Mouse (Mus musculus): ENCODE measurements around the gene Bcl11b. TPM values are rescaled to one million over a fixed set of nuclear protein-coding genes. Genes with fewer than 3 reads are reported as not detected.

Bcl11b gene
- total RNA-seq, 1 experiment from 2014 or later, result 0.15 TPM

- no peak for ATAC-seq (replicated peaks in 1 of 2; ENCODE audit: insufficient read depth in 1 of 2, low FRiP score in 2 of 2, low TSS enrichment in 1 of 2, low read depth in 1 of 2, poor library complexity in 2 of 2, severe bottlenecking in 2 of 2)
Observed at GRCm38 (mm10) chr12:107927961-107928431, 75.4 kb downstream of the Bcl11b start.

- no peak for ATAC-seq (replicated peaks in 1 of 2; ENCODE audit: insufficient read depth in 1 of 2, low FRiP score in 2 of 2, low TSS enrichment in 1 of 2, low read depth in 1 of 2, poor library complexity in 2 of 2, severe bottlenecking in 2 of 2)
Observed at GRCm38 (mm10) chr12:107926074-107926855, 77.1 kb downstream of the Bcl11b start.

- ATAC-seq (replicated peaks in 1 of 2; ENCODE audit: insufficient read depth in 1 of 2, low FRiP score in 2 of 2, low TSS enrichment in 1 of 2, low read depth in 1 of 2, poor library complexity in 2 of 2, severe bottlenecking in 2 of 2), result no peak
Observed at GRCm38 (mm10) chr12:107924696-107925095, 78.7 kb downstream of the Bcl11b start.

- no peak for ATAC-seq (replicated peaks in 1 of 2; ENCODE audit: insufficient read depth in 1 of 2, low FRiP score in 2 of 2, low TSS enrichment in 1 of 2, low read depth in 1 of 2, poor library complexity in 2 of 2, severe bottlenecking in 2 of 2)
Observed at GRCm38 (mm10) chr12:107923963-107924362, 79.4 kb downstream of the Bcl11b start.

- ATAC-seq (replicated peaks in 1 of 2; ENCODE audit: insufficient read depth in 1 of 2, low FRiP score in 2 of 2, low TSS enrichment in 1 of 2, low read depth in 1 of 2, poor library complexity in 2 of 2, severe bottlenecking in 2 of 2), result no peak
Observed at GRCm38 (mm10) chr12:107922180-107922579, 81.2 kb downstream of the Bcl11b start.

- no peak for ATAC-seq (replicated peaks in 1 of 2; ENCODE audit: insufficient read depth in 1 of 2, low FRiP score in 2 of 2, low TSS enrichment in 1 of 2, low read depth in 1 of 2, poor library complexity in 2 of 2, severe bottlenecking in 2 of 2)
Observed at GRCm38 (mm10) chr12:107921566-107921965, 81.8 kb downstream of the Bcl11b start.

GRCm38 (mm10) chr12:107921154-107921553 lies 82.2 kb downstream of the Bcl11b start:
- no peak for ATAC-seq (replicated peaks in 1 of 2; ENCODE audit: insufficient read depth in 1 of 2, low FRiP score in 2 of 2, low TSS enrichment in 1 of 2, low read depth in 1 of 2, poor library complexity in 2 of 2, severe bottlenecking in 2 of 2)

GRCm38 (mm10) chr12:107920716-107921115 lies 82.7 kb downstream of the Bcl11b start:
- ATAC-seq (replicated peaks in 1 of 2; ENCODE audit: insufficient read depth in 1 of 2, low FRiP score in 2 of 2, low TSS enrichment in 1 of 2, low read depth in 1 of 2, poor library complexity in 2 of 2, severe bottlenecking in 2 of 2), result no peak

GRCm38 (mm10) chr12:107920076-107920475 lies 83.3 kb downstream of the Bcl11b start:
- ATAC-seq (replicated peaks in 1 of 2; ENCODE audit: insufficient read depth in 1 of 2, low FRiP score in 2 of 2, low TSS enrichment in 1 of 2, low read depth in 1 of 2, poor library complexity in 2 of 2, severe bottlenecking in 2 of 2), result no peak

GRCm38 (mm10) chr12:107918779-107919178 lies 84.6 kb downstream of the Bcl11b start:
- ATAC-seq (replicated peaks in 1 of 2; ENCODE audit: insufficient read depth in 1 of 2, low FRiP score in 2 of 2, low TSS enrichment in 1 of 2, low read depth in 1 of 2, poor library complexity in 2 of 2, severe bottlenecking in 2 of 2), result no peak

- no peak for ATAC-seq (replicated peaks in 1 of 2; ENCODE audit: insufficient read depth in 1 of 2, low FRiP score in 2 of 2, low TSS enrichment in 1 of 2, low read depth in 1 of 2, poor library complexity in 2 of 2, severe bottlenecking in 2 of 2)
Observed at GRCm38 (mm10) chr12:107916008-107916407, 87.4 kb downstream of the Bcl11b start.

GRCm38 (mm10) chr12:107915396-107915795 lies 88.0 kb downstream of the Bcl11b start:
- no peak for ATAC-seq (replicated peaks in 1 of 2; ENCODE audit: insufficient read depth in 1 of 2, low FRiP score in 2 of 2, low TSS enrichment in 1 of 2, low read depth in 1 of 2, poor library complexity in 2 of 2, severe bottlenecking in 2 of 2)

GRCm38 (mm10) chr12:107908826-107909225 lies 94.6 kb downstream of the Bcl11b start:
- no peak for ATAC-seq (replicated peaks in 1 of 2; ENCODE audit: insufficient read depth in 1 of 2, low FRiP score in 2 of 2, low TSS enrichment in 1 of 2, low read depth in 1 of 2, poor library complexity in 2 of 2, severe bottlenecking in 2 of 2)

- no peak for ATAC-seq (replicated peaks in 1 of 2; ENCODE audit: insufficient read depth in 1 of 2, low FRiP score in 2 of 2, low TSS enrichment in 1 of 2, low read depth in 1 of 2, poor library complexity in 2 of 2, severe bottlenecking in 2 of 2)
Observed at GRCm38 (mm10) chr12:107905333-107905732, 98.1 kb downstream of the Bcl11b start.

- no peak for ATAC-seq (replicated peaks in 1 of 2; ENCODE audit: insufficient read depth in 1 of 2, low FRiP score in 2 of 2, low TSS enrichment in 1 of 2, low read depth in 1 of 2, poor library complexity in 2 of 2, severe bottlenecking in 2 of 2)
Observed at GRCm38 (mm10) chr12:107904457-107904856, 98.9 kb downstream of the Bcl11b start.

GRCm38 (mm10) chr12:107903949-107904348 lies 99.5 kb downstream of the Bcl11b start:
- ATAC-seq (replicated peaks in 1 of 2; ENCODE audit: insufficient read depth in 1 of 2, low FRiP score in 2 of 2, low TSS enrichment in 1 of 2, low read depth in 1 of 2, poor library complexity in 2 of 2, severe bottlenecking in 2 of 2), result no peak

GRCm38 (mm10) chr12:107891449-107891848 lies 112.0 kb downstream of the Bcl11b start:
- no peak for ATAC-seq (replicated peaks in 1 of 2; ENCODE audit: insufficient read depth in 1 of 2, low FRiP score in 2 of 2, low TSS enrichment in 1 of 2, low read depth in 1 of 2, poor library complexity in 2 of 2, severe bottlenecking in 2 of 2)

GRCm38 (mm10) chr12:107890326-107890725 lies 113.1 kb downstream of the Bcl11b start:
- ATAC-seq (replicated peaks in 1 of 2; ENCODE audit: insufficient read depth in 1 of 2, low FRiP score in 2 of 2, low TSS enrichment in 1 of 2, low read depth in 1 of 2, poor library complexity in 2 of 2, severe bottlenecking in 2 of 2), result no peak

- no peak for ATAC-seq (replicated peaks in 1 of 2; ENCODE audit: insufficient read depth in 1 of 2, low FRiP score in 2 of 2, low TSS enrichment in 1 of 2, low read depth in 1 of 2, poor library complexity in 2 of 2, severe bottlenecking in 2 of 2)
Observed at GRCm38 (mm10) chr12:107889841-107890240, 113.6 kb downstream of the Bcl11b start.
